Mouse (Mus musculus) ES-Bruce4 (cell line): ENCODE results near the gene Jam3. TPM values are rescaled to one million over a fixed set of nuclear protein-coding genes. Genes with fewer than 3 reads are reported as not detected.

Experiments used
- H3K27ac ChIP-seq: 2 replicates; pipeline ENCODE4 v1.5.1; 2012; ENCODE audit warnings: low read length, inconsistent platforms; ENCODE audit not compliant: insufficient read depth
- H3K27me3 ChIP-seq: 2 replicates; pipeline ENCODE4 v1.6.1; 2012; ENCODE audit warnings: mild to moderate bottlenecking, low read length, inconsistent platforms; ENCODE audit not compliant: control insufficient read depth, poor library complexity, insufficient read depth, severe bottlenecking
- H3K36me3 ChIP-seq: 2 replicates; pipeline ENCODE4 v1.6.1; 2012; ENCODE audit warnings: inconsistent platforms, mild to moderate bottlenecking, low read length, moderate library complexity; ENCODE audit not compliant: control insufficient read depth, poor library complexity, insufficient read depth, severe bottlenecking
- H3K4me1 ChIP-seq: one replicate; pipeline ENCODE4 v1.8.1; 2011; ENCODE audit warnings: low read length; ENCODE audit not compliant: control insufficient read depth, insufficient read depth
- H3K4me3 ChIP-seq: 2 replicates; pipeline ENCODE4 v1.5.1; 2011; ENCODE audit warnings: low read depth, mild to moderate bottlenecking, low read length
- H3K9ac ChIP-seq: 2 replicates; pipeline ENCODE4 v1.6.1; 2012; ENCODE audit warnings: low read depth, mild to moderate bottlenecking, inconsistent platforms; ENCODE audit not compliant: poor library complexity, severe bottlenecking
- H3K9me3 ChIP-seq: replicated peaks from 2 replicates; pipeline ENCODE4 v1.6.1; 2012; ENCODE audit warnings: mild to moderate bottlenecking, low read length, inconsistent platforms; ENCODE audit not compliant: control insufficient read depth, poor library complexity, insufficient read depth, severe bottlenecking
- CTCF ChIP-seq: IDR thresholded peaks from one replicate; pipeline ENCODE4 v1.8.1; 2011; ENCODE audit warnings: low read depth, low read length
- EP300 ChIP-seq: IDR thresholded peaks from 2 replicates; pipeline ENCODE4 v1.6.1; 2011; ENCODE audit warnings: low read depth, low read length; ENCODE audit not compliant: insufficient read depth
- POLR2A ChIP-seq: IDR thresholded peaks from one replicate; pipeline ENCODE4 v1.8.1; 2011; ENCODE audit warnings: low read length; ENCODE audit not compliant: insufficient read depth
- polyA plus RNA-seq: library from polyadenylated mRNA; stranded (reverse); fragments of >200 nt; gene quantifications from 2 replicates; pipeline ENCODE4 v1.2.4, GENCODE M21; 2011; ENCODE audit warnings: low read depth; ENCODE audit not compliant: missing spikeins, insufficient read depth, insufficient read length

Jam3 gene
- polyA plus RNA-seq, 1 experiment: 8.6 TPM

DNA sequence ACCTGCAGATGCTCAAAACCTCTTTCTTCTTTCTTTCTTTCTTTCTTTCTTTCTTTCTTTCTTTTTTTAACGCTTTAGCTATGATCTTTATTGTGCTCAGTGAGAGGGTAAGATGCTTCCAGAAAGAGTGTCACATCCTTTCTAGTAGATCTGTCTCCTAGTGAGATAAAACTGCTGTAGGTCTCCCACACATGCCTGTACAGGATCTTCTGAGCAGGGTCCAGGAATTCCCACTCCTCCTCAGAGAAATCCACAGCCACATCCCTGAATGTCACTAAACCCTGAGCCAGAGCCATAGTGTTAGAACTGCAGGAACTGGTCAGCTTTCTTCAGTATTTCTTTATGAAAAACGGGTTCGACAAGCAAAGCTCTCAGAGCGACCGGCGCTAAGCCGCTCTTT is 19.8 kb downstream of the Jam3 start:
- no peaks in the 10 kb centered on the region for H3K27me3 ChIP-seq
- no peak overlapping the region for H3K9ac ChIP-seq

GRCm38 (mm10) chr9:27134410-27134809 is 20.8 kb downstream of the Jam3 start:
- H3K4me1 ChIP-seq: no peaks in the 10 kb centered on the region
- no peak overlapping the region for H3K9ac ChIP-seq
- no peaks in the 10 kb centered on the region for H3K27me3 ChIP-seq
- no peaks in the 10 kb centered on the region for H3K9me3 ChIP-seq
- H3K36me3 ChIP-seq: no peaks in the 10 kb centered on the region
- H3K27ac ChIP-seq: no peak overlapping the region
- TF ChIP-seq CTCF: no peak
- TF ChIP-seq POLR2A: no peak
- TF ChIP-seq EP300: no peak
- no peak overlapping the region for H3K4me3 ChIP-seq

More for the DNA sequence above, 19.8 kb downstream of the Jam3 start:
- Histone ChIP-seq H3K4me3 (no peak overlapping the region), H3K27ac (no peak overlapping the region), H3K36me3 (no peaks in the 10 kb centered on the region), H3K4me1 (no peaks in the 10 kb centered on the region), H3K9me3 (no peaks in the 10 kb centered on the region)
- no peak for TF ChIP-seq POLR2A
- TF ChIP-seq EP300: no peak
- TF ChIP-seq CTCF: no peak

DNA sequence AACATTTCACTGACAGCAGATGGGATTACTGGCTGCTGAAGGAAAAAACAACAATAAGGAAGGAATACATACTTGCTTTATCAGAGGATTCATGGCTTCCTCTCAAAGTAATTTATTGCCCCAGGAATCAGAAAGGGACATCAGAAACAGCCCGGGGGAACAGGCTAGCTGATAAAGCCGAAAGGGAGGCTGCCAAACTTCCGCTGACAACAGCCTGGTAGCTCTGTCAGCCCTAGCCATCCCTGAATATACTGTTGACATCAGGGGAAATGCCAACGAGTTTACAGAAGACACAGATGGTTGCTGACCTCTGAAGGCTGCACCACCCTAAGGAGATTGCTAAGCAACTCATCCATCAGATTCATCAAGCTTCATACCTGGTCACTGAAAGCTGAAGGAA is 26.6 kb downstream of the Jam3 start:
- Histone ChIP-seq H3K27me3 (no peaks in the 10 kb centered on the region), H3K4me3 (no peak overlapping the region), H3K9ac (no peak overlapping the region), H3K4me1 (no peaks in the 10 kb centered on the region), H3K9me3 (no peaks in the 10 kb centered on the region; the same call in 1 of the 2 replicates), H3K36me3 (no peaks in the 10 kb centered on the region), H3K27ac (no peak overlapping the region)
- TF ChIP-seq CTCF (no peak), EP300 (no peak), POLR2A (no peak)

- Histone ChIP-seq H3K9ac (no peak overlapping the region), H3K27me3 (no peaks in the 10 kb centered on the region), H3K9me3 (no peaks in the 10 kb centered on the region; the same call in 1 of the 2 replicates), H3K36me3 (no peaks in the 10 kb centered on the region), H3K4me1 (no peaks in the 10 kb centered on the region), H3K27ac (no peak overlapping the region), H3K4me3 (no peak overlapping the region)
- no peak for TF ChIP-seq CTCF
- no peak for TF ChIP-seq POLR2A
- TF ChIP-seq EP300: no peak
Measured at GRCm38 (mm10) chr9:27126543-27126942, 28.7 kb downstream of the Jam3 start.

- Histone ChIP-seq H3K4me3 (no peak overlapping the region), H3K27ac (no peak overlapping the region), H3K4me1 (no peaks in the 10 kb centered on the region), H3K9ac (no peak overlapping the region), H3K27me3 (no peaks in the 10 kb centered on the region), H3K9me3 (no peaks in the 10 kb centered on the region; the same call in 1 of the 2 replicates), H3K36me3 (no peaks in the 10 kb centered on the region)
- no peak for TF ChIP-seq POLR2A
Measured at GRCm38 (mm10) chr9:27125450-27125849, 29.8 kb downstream of the Jam3 start.

DNA sequence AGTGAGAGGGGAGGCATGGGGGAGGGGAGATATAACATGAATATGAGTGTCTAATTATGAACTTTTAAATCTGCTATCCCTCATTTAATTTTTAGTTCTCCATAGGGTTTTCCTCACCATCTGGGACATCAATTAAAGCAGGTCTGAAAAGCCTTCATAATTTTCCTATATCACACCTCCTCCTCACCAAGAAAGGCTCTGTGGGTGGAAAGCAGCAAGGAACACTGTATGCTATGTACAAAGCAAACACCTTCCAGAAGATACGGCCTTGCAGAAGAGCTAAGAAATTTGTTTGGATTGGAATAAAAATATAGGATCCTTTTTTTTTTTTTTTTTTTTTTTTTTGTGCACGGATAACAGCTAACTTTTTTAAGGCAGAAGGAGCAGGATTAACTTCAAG is 31.3 kb downstream of the Jam3 start:
- Histone ChIP-seq H3K4me3 (no peak overlapping the region), H3K36me3 (no peaks in the 10 kb centered on the region), H3K9me3 (no peaks in the 10 kb centered on the region; the same call in 1 of the 2 replicates), H3K27me3 (no peaks in the 10 kb centered on the region), H3K27ac (no peak overlapping the region), H3K9ac (no peak overlapping the region), H3K4me1 (no peaks in the 10 kb centered on the region)
- no peak for TF ChIP-seq CTCF

- no peak overlapping the region for H3K9ac ChIP-seq
- no peaks in the 10 kb centered on the region; the same call in 1 of the 2 replicates for H3K9me3 ChIP-seq
- no peak overlapping the region for H3K27ac ChIP-seq
- TF ChIP-seq EP300 (no peak), POLR2A (no peak), CTCF (no peak)
- H3K4me1 ChIP-seq: no peaks in the 10 kb centered on the region
- no peaks in the 10 kb centered on the region for H3K36me3 ChIP-seq
- no peak overlapping the region for H3K4me3 ChIP-seq
- H3K27me3 ChIP-seq: no peaks in the 10 kb centered on the region
Measured at GRCm38 (mm10) chr9:27122963-27123362, 32.3 kb downstream of the Jam3 start.
